Mouse (Mus musculus) CD4-positive naive resting alpha-beta T cell, adult 76 days (primary cell): ENCODE measurements around the gene Wnt9b. TPM values are rescaled to one million over a fixed set of nuclear protein-coding genes. Genes with fewer than 3 reads are reported as not detected.

ENCODE experiments used
- total RNA-seq: library from RNA; stranded (reverse); gene quantifications from one replicate; pipeline ENCODE4 v1.2.4, GENCODE M21; 2023

The Wnt9b gene
- not detected for total RNA-seq

DNA sequence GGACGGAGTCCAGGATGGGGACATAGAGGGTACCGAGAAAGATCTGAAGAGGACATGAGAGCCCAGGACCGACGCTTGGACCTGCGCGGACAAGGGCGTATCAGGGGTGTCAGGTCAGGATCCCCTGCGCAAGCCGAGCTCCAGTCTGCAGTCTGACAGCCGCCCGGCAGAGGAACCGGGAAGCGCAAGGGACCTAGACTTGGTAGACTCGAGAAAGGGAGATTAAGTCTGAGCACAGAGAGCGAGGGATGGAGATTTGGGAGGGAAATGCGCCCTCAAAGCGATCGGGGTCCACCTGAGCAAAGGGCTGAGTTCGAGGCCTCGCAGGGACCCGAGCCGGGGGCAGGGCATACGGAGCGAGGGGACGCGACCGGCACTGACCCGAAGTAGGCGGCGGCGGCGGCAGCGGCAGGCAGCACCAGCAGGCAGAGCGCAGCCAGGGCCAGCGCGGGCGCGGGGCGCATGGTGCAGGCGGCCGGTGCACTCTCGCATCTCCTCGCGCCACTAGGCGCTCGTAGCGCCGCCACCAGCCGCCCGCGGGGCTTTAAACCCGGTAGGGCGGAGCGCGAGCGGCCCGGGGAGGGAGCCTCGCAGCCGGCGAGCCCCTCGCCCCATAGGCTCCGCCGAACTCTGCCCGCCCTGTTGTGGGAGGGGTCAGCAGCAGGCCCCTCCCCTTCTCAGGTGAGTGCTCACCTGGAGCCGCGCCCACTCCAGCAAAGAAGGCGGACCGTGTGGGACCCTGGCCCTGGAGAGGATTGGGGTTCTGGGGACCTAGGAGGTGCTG lies at the start of gene Wnt9b:
Gene Wnt9b (minus strand): TSS at position 516 of the 784 bp plus-strand sequence.

DNA sequence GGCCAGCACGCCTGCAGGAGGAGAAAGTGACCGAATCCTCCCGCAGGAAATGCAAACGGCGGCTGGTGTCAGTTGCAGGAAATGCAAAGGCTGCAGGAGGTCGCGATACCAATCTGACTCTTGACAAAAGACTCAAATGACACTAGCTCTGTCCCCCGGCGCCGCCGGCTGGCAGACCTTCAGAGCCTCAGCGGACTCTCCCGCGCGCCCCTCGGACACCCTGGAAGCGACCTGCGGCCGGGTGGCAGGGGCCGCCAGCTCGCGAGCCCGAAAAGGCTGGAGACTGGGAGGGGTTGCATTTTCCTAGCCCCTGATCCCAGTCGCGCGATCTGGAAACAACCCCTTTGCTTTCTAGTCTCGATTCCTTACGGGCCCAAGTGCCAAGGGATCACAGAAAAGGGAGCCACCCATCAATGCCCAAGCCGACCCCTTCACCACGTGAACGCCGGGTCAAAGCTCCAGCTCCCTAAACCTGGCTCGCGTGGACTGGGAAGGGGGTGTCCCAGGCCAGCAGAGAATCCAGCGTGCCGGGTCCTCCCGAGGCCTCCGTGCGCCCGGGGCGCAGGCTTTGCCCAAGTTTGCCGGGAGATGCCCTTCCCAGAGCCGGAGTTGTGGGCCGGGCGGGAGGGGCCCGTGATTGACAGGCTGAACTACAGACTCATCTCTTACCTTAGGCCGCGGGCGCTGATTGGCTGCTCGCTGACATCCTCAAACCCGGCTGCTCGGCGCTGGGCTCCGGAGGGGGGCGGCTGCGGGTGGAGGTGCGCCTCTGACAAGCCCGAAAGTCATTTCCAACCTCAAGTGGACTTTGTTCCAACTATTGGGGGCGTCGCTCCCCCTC lies 24.0 kb upstream of the Wnt9b start, which contains the start of gene Wnt3:
Gene Wnt3 (plus strand): TSS at position 764 of the 841 bp plus-strand sequence.

DNA sequence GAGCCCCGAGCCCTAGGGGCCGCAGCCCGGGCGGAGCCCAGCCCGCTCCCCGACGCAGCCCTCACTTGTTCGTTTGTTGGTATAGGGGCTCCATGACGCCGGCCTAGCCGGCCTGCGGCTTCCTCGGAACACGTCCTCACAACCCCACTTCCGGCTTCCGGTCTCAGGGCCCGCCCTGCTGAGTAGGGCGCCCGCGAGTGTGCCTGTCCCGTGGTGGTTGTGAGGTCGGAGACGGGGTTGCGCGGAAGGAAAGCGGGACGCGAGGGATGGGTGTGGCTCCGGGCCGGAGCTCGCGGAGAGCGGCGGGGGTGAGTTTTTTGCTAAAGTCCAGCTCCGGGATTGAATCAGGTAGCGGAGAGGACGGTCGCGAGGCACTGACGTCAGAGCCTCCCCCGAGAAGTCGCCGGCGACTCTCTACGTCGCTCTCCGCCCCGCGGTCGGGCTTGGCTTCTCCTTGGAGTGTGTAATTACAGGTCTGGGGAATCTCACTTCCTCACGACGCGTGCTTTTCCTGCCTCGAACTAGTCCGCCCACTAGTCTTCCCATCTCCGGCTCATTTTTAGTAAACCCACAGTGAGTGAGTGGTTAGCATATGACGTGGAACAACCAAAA lies 52.0 kb downstream of the Wnt9b start, which contains the start of gene Gosr2:
Gene Gosr2 (minus strand): TSS at position 334 of the 612 bp plus-strand sequence.

Other genes with a start within 250 kb of the Wnt9b start
- not detected for gene Lrrc37a, start 245.2 kb downstream of the Wnt9b start, total RNA-seq
- gene Gm884, start 128.7 kb downstream of the Wnt9b start, total RNA-seq = not detected
- not detected for gene Lyzl6, start 110.9 kb downstream of the Wnt9b start, total RNA-seq
- not detected for gene Rprml, start 100.3 kb downstream of the Wnt9b start, total RNA-seq
- 72.1 TPM for gene Gosr2, start 51.9 kb downstream of the Wnt9b start, total RNA-seq
- gene Wnt3, start 24.3 kb upstream of the Wnt9b start, total RNA-seq = not detected
- gene Nsf, start 204.2 kb upstream of the Wnt9b start, total RNA-seq = 105 TPM
- gene Arf2, start 216.9 kb upstream of the Wnt9b start, total RNA-seq = 20.6 TPM